Mouse (Mus musculus): ENCODE data around the gene Wnk2. TPM values are rescaled to one million over a fixed set of nuclear protein-coding genes. Genes with fewer than 3 reads are reported as not detected.

Wnk2 gene
- total RNA-seq (2015) = not detected in 2 replicates
- 0.03 TPM in 1 of 2 replicates, not detected in the other for total RNA-seq (2017)

- ATAC-seq (replicated peaks; ENCODE audit: poor library complexity) = peak; percentile 67
These were observed at the start of gene Wnk2 for GRCm38 (mm10) chr13:49147858-49148226. Gene Wnk2, minus strand, starts transcription at chr13:49148014.

DNA sequence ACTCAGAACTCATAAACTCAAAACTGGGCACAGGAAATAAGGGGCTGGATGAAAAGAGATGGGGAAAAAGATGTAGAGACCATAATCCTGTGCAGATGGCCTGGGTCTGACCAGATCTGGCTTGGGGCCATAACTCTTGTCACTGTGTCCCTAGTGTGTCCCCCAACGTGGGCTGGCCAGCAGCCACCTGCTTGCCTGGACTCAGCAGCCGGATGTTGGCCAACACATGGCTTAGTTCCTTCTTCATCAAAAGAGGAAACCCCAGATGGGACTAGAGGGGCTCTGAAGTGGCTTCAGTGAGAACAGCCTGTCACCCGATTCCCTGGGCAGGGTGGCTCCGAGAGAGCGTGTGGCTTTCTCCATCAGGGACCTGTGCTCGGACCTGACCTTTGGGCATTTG, 49.0 kb upstream of the Wnk2 start:
- ATAC-seq (replicated peaks; ENCODE audit: poor library complexity) = peak; percentile 68

DNA sequence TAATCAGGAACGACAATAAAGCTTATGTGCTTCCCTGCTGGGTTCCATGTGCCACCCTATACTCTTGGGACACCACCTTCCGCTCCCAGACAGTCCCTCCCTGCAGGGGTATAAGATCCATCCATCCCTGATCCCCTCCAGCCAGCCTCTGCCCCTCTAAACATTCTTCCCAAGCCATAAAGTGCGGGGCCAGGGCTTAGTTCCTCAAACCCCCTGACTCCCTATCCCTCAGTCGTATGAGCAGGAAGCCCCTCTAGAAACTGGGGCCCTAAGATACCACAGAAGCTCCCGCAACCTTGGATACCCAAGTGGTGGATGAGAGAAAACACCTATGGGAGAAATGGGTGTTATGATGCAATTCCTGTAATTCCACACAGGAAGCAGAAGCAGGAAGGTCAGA, 48.4 kb upstream of the Wnk2 start:
- 0 out of 2 replicates have a peak, but pooled peaks have one; percentile 0 for ATAC-seq (replicated peaks; ENCODE audit: poor library complexity)

- ATAC-seq (replicated peaks; ENCODE audit: poor library complexity) = no peak
These were observed 47.8 kb upstream of the Wnk2 start for GRCm38 (mm10) chr13:49195651-49196050.

- ATAC-seq (replicated peaks; ENCODE audit: poor library complexity) = no peak
These were observed 47.0 kb upstream of the Wnk2 start for GRCm38 (mm10) chr13:49194811-49195210.

DNA sequence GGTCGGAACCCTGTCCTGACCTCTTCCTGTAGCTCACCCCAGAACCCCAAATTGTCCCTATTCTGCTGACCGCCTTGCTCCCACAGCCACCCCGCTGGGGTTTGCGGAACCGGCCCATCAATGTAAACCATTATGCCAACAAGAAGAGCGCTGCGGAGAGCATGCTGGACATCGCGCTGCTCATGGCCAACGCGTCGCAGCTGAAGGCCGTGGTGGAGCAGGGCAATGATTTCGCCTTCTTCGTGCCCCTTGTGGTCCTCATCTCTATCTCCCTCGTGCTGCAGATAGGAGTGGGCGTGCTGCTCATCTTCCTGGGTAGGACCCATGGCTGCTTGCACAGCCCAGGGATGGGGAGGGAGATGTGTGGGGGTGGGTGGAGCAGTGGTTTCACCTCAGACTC, 45.8 kb upstream of the Wnk2 start:
- ATAC-seq (replicated peaks; ENCODE audit: poor library complexity) = no peak

GRCm38 (mm10) chr13:49192156-49192855, 44.5 kb upstream of the Wnk2 start:
- no peak for ATAC-seq (replicated peaks; ENCODE audit: poor library complexity)

GRCm38 (mm10) chr13:49191673-49192035, 43.8 kb upstream of the Wnk2 start:
- ATAC-seq (replicated peaks; ENCODE audit: poor library complexity) = peak; percentile 31

GRCm38 (mm10) chr13:49190876-49191672, 43.3 kb upstream of the Wnk2 start:
- no peak for ATAC-seq (replicated peaks; ENCODE audit: poor library complexity)

GRCm38 (mm10) chr13:49189970-49190870, 42.4 kb upstream of the Wnk2 start:
- ATAC-seq (replicated peaks; ENCODE audit: poor library complexity) = no peak

DNA sequence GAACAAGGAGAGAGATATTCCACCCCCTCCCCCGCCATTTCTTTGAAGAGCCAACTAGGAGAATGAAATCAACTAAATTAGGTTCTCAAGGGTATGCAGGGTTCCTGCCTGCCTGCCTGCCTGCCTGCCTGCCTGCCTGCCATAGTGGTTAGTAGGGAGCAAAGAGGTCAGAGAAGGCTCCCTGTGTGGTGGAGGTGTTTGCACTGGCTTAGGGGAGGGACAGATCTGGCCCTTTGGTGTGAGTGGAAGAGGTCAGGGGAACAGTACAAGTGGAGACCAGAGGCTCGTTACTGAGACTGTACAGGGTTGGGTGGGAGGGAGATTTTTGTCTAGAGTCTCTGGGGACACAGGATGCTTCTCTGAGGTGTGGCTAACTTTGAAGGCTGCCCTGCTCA, 41.1 kb upstream of the Wnk2 start:
- ATAC-seq (replicated peaks; ENCODE audit: poor library complexity) = no peak

GRCm38 (mm10) chr13:49188219-49188965, 40.6 kb upstream of the Wnk2 start:
- no peak for ATAC-seq (replicated peaks; ENCODE audit: poor library complexity)

DNA sequence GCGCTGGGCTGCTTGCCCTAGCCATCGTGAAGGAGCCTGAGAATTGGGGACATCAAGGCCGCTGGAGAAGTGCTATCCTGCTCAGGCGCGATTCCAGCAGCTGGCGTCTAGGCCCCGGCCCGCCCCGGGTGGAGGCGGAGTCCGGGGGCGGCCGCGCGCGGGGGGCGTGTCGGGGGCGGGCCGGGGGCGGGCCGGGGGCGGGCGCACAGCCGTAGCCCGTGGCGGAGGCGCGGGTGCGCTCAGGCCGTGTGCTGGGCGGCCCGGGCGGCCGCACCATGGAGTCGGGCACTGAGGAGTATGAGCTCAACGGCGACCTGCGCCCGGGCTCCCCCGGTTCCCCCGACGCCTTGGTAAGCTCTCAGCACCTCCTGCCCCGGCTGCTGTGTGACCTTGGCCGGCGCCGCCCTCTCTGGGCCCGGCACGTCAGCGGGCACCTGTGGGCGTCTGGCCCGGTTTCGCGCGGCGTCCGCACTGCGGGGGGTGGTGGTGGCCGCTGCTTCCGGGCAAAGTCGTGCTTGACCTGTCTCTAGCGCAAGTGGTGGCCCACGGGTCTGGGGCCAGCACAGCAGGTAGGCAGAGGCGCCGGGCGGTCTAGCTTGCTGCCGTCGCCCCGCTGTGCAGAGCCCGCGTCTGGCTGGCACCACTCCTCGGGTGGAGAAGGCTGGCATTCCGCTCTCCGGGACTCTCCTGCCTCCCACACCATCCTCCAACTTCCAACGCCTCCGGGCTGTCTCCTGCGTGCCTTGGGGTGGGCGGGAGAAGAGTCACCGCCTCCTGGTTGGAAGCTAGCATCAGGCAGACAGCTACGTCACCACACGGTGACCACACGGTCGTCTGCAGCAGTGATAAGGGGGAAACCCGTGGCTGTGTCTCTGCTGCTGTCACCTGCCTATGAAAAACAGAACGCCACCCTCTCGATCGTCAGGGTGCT, 39.7 kb upstream of the Wnk2 start, which contains the start of gene Ninj1:
Ninj1 (plus strand) TSS at position 198 of the 931 bp plus-strand sequence.
- peak; percentile 80 for ATAC-seq (replicated peaks; ENCODE audit: poor library complexity)

GRCm38 (mm10) chr13:49186798-49187287, 39.0 kb upstream of the Wnk2 start:
- 0 out of 2 replicates have a peak, but pooled peaks have one; percentile 4 for ATAC-seq (replicated peaks; ENCODE audit: poor library complexity)

DNA sequence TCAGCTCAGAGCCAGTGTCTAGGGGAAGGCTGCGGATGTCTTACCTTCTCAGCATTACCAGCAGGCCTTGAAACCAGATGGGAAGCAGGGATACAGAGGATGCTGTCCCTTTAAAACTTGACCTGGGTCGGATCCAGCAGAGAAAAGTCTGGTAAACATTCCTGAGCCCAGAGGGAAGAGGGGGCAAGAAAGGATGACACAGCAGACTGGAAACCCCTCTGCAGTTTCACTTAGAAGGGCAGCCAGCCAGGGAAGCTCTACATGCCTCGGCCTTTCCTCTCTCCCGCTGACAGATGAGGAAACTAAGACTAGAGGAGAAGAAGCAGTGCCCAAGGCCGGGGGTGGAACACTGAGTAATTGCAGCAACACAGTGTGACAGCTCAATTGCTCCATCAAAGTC, 35.8 kb upstream of the Wnk2 start:
- ATAC-seq (replicated peaks; ENCODE audit: poor library complexity) = no peak

DNA sequence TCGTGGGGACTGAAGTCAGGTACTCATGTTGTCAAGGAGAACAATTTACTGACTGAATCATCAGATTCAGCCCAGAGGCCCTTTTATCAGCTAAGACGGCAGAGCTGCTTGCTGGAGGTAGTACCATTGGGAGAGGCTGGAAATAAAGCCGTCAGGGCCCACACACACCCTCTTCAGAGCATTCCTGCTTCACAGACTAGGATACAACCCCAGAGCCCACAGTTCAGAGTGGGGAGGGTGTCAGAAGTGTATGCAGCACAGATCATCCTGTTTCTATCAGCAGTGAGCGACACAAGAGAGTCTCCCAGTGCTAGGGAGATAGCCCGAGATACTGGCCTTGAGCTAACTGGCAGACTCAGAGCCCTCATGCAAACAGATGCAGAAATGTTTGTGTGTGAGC, 35.3 kb upstream of the Wnk2 start:
- no peak for ATAC-seq (replicated peaks; ENCODE audit: poor library complexity)

GRCm38 (mm10) chr13:49181411-49181984, 33.7 kb upstream of the Wnk2 start:
- ATAC-seq (replicated peaks; ENCODE audit: poor library complexity) = no peak

DNA sequence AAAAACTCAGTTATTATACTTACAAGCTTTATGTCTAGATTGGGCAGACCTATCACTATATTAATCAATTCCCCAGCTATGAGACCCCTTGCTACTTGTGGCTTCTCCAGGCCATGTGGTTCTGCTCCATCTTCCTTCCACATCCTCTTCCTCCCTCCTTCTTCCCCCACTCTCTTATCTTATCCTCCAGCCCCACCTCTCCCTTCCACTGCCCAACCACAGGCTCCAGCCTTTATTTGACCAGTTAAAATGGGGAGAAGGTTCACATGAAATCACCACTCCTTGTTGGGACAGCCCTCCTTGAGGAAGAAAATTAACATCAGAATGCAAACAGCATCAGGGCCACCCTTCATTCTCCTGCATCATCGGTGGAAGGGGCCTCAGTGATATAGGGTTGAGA, 32.9 kb upstream of the Wnk2 start:
- ATAC-seq (replicated peaks; ENCODE audit: poor library complexity) = no peak

DNA sequence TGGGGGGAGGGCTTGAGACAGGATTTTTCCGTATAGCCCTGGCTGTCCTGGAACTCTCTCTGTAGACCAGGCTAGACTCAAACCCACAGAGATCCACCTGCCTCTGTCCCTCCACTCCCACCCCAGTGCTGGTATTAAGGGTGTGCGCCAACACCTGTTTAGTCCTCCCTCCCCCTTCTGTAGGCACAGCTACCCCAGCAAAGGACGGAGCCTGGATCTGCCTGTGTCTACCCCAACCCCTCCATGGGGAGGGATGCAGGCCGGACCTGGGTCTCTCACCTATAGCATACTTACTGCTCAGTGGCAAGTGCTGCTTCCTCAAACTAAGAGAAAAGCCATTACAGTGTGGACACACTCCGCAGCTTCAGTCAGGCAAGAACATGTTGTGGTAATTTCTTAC, 32.5 kb upstream of the Wnk2 start:
- ATAC-seq (replicated peaks; ENCODE audit: poor library complexity) = peak; percentile 21; the same call in 1 of the 2 replicates

Data from megakaryocyte progenitor cell, adult 5-6 weeks (primary cell).